Comparison of ENCODE assay signal across 20 mouse cellular contexts in genomic region chr11:95143663-95144062, GRCm38 (mm10). TPM values are rescaled to one million over a fixed set of nuclear protein-coding genes. Genes with fewer than 3 reads are reported as not detected.
"Had no signal": no experiment of that assay in that cellular context is flagged by ENCODE, and none has a peak within 500 bp of the region (broad histone marks: within the 10 kb centered on the region; RNA-seq: fewer than 3 reads in every experiment).

No protein-coding gene starts in this region.

- H3K27ac ChIP-seq: kidney, embryonic 15.5 days; limb, embryonic 12.5 days; limb, embryonic 15.5 days; liver, embryonic 14.5 days; macrophage; neural tube, embryonic 13.5 days had no signal

- H3K36me3 ChIP-seq: kidney, embryonic 15.5 days; limb, embryonic 12.5 days; limb, embryonic 15.5 days; neural tube, embryonic 13.5 days had no signal

- H3K4me2 ChIP-seq: neural tube, embryonic 13.5 days had no signal

- DNase-seq: liver, postnatal 0 days; thymus, adult 18-20 months; thymus, postnatal 36 days had no signal

- H3K4me3 ChIP-seq: neural tube, embryonic 13.5 days had no signal

- H3K9me3 ChIP-seq: kidney, embryonic 15.5 days; limb, embryonic 12.5 days; limb, embryonic 15.5 days; neural tube, embryonic 13.5 days had no signal

- ATAC-seq: liver, postnatal 0 days; lung, postnatal 0 days had no signal

- H3K9ac ChIP-seq: kidney, embryonic 15.5 days; limb, embryonic 12.5 days; limb, embryonic 15.5 days; liver, embryonic 14.5 days; liver, postnatal 0 days; lung, embryonic 14.5 days; neural tube, embryonic 13.5 days had no signal

RNA-seq across cellular contexts. Expression of gene Dlx4, which starts 2.4 kb away (rescaled TPM):
- total RNA-seq: layer of hippocampus, postnatal 14 days; left cerebral cortex, postnatal 14 days; megakaryocyte, adult 5-6 weeks; neutrophil, adult 5-6 weeks had no signal
- polyA plus RNA-seq: kidney, embryonic 15.5 days; macrophage; neural tube, embryonic 13.5 days; small intestine, adult 2 months; spleen, adult 2 months had no signal

RNA-seq across cellular contexts. Expression of gene Dlx3, which starts 23.7 kb away (rescaled TPM):
- total RNA-seq: layer of hippocampus, adult 18-20 months; layer of hippocampus, postnatal 14 days; left cerebral cortex, postnatal 14 days; left cerebral cortex, postnatal 4 days; neutrophil, adult 5-6 weeks had no signal
- polyA plus RNA-seq: liver, postnatal 0 days; macrophage; midbrain, postnatal 0 days; spleen, adult 2 months had no signal
